Mouse (Mus musculus) heart, postnatal 0 days (tissue): ENCODE data around the gene Gpatch4.

Experiments used
- CTCF ChIP-seq: IDR thresholded peaks from 2 replicates; pipeline ENCODE4 v1.5.1; 2016; ENCODE audit warnings: antibody characterized with exemption, control low read depth, low read depth
- EP300 ChIP-seq: IDR thresholded peaks from 2 replicates; pipeline ENCODE4 v1.6.1; 2016; ENCODE audit warnings: antibody characterized with exemption, low read depth

- no peak for TF ChIP-seq CTCF
- no peak for TF ChIP-seq EP300
Observed at GRCm38 (mm10) chr3:88074766-88075165, 31.9 kb downstream of the Gpatch4 start.
